Mouse (Mus musculus) testis, postnatal 14 days (tissue): ENCODE results near the gene Lrrk1.
"Not testable (repeated sequence)": the region's sequence is repeated elsewhere in the genome, so short reads cannot be mapped to it uniquely, and the experiment has no call there.

Source experiments
- DNase-seq: peaks from one replicate; pipeline ENCODE4 v3.0.0; 2021; ENCODE audit warnings: low spot score

Gene Lrrk1

DNA sequence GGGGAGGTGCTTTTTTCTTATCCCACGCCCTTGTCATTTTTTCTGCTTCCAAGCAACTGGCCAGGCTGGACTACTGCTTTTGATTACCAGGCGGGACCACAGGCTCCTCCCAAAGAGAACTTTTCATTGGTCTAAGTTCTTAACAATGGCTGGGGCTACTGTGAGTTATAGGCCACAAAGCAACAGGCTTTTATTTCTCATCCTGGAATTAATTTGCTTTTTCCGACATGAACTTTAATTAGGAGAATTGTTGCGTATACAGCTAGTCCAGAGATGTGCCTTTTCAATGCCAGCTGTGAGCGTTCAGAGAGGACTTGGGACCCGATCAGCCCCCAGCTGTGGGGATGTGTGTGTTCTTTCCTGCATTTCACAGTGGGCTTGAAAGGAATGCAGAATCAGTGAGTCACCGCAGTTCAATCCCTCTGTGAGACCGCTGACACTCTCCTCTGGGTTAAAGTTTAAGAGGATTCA lies 165.5 kb downstream of the Lrrk1 start:
- no peak for DNase-seq

DNA sequence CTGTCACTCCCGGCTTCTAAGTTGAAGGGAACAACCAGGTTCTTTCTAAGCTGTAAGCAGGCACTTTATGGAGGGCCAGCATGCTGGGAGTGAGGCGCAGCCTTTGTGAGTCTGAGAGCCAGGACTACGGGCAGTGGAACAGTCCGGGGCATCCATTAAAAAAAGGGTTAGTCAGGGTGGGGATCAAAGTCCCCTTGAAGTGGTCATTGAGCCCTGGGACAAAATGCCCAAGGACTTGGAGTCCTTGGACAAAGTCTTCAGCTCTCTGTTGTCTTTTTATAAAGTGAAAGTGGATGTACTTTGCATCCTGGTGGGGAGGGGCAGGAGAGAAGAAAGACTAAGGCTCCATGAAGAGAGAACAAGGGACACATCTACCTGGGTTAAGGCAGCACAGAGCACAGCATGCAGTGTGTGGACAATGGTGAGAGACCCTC lies 168.3 kb downstream of the Lrrk1 start:
- no peak for DNase-seq

DNA sequence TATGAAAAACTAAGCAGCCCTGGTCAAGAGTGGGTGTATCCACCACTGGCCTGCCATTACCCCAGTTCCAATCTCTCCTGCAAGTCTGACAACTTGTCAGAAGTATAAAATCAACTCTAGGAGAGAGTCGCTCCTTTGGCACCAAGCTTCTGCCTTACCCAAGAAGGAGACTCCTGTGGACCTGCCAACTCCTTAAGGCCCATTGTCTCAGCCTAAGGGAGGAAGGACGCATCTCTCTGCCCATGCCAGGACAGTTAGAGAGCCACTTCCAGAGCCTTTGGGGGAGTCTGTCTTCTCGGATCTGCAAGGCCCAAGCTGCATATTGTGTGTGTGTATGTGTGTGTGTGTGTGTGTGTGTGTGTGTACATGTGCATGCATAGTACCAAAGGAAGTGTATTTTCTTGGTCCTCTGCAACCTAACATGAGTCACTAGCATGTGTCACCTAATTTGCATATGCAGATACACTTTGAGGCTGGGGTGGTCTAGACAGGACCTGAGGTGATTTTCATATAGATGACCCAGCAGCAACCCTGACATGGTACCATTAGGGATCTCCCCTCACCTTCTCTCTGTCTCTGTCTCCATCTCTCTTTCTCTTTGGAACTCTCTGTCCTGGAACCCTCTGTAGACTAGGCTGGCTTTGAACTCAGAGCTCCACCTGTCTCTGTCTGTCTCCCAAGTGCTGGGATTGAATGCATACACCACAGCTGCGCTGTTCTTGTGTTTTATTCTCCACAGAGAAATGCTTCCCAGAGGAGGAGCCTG lies 168.9 kb downstream of the Lrrk1 start:
- no peak for DNase-seq

DNA sequence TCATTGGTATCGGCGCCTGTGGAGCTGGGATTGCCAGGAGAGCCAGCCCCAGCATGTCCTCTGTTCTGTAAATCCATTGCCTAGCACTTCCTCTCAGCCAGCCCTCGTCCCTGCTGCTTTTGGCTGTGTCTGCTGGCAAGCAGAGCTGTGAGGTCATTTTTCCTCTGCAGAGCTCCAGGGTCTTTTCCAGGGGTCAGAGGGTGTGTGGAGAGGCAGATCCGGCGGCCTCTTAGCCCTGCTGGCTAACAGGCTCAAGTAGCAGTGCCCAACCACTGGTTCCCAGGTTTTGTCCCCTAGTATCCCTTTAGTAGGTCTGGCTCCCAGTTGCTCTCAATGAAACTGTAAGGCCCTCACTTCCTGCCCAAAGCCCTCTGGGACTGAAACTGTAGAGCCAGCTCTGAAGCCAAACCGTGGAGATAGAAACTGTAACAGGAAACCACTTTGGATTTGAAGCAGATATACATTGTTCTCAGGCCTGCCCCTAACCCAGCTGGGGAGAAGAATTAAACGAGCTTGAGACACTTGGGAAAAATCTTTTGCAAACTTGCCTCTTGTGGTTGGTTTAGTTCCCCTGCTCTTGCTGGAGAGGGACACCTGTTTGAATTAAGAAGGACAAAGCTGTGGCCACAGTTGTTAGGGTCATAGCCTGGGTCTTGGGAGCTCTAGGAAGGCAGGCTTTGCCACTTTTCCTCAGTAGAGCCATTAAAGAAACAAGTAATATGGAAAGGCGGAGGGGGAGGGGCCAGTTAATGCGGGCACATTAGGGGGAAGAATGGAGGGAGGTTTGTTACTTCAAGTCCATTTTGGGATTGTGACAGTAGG lies 169.7 kb downstream of the Lrrk1 start:
- no peak for DNase-seq

DNA sequence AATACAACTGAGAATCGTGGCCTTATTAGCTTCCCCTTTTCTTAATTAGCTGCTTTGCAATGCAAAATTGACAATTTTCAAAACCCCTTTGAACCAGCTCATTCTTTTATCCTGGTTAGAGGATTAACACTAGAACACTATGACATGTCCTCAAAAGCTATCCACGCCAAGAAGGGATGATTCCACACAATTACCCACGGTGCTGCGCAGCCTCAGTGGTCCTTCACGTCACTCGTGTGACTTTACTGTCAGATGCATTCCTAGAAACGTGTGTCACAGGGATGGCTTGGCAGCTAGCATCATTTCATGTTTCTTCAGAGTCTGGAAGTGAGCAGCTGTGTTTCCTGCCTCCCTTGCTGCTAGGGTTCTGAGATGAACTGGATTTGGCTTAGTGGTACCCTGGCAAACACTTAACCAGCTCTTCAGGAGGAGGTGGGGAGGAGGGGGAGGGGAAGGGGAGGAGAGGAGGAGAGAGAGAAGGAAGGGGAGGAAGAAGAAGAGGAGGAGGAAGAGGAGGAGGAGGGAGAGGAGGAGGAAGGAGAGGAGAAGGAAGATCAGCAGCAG lies 170.5 kb downstream of the Lrrk1 start:
- DNase-seq: no peak

DNA sequence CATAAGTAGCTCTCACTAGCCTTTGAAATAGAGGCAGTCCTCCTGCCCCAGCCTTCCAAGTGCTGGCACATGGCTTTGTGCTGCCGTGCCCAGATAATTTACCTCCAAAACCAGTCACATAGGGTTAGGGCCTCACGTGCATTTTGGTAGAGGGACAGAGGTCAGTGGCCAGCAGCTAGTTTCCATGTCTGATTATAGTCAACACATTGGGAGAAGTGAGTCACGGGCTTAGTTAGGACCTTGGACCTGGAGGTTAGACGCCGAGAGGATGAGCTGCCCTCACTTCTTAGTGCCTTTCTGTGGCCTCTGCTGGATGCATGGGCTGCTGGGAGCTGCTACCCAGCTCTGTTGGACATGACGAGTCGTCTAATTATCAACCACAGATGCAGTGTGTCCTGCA lies 171.1 kb downstream of the Lrrk1 start:
- no peak for DNase-seq

DNA sequence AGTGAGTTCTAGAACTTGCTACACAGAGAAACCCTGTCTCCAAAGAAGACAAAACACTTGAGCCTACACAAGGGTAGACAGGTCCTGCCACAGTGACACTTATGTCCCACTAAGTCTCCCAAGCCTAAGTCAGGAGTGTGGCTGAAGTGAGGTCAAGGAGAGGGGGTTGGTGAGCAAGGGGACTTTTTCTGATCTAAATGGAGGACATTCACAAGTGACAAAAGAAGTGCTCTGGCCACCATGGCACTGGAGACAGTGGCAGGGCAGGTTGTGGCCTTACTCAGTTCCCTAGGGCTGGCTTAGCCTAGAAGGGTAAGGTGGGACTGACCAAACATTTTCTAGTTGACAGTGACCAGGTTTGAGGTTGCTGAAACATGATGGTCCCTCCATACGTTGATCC lies 172.2 kb downstream of the Lrrk1 start:
- no peak for DNase-seq

DNA sequence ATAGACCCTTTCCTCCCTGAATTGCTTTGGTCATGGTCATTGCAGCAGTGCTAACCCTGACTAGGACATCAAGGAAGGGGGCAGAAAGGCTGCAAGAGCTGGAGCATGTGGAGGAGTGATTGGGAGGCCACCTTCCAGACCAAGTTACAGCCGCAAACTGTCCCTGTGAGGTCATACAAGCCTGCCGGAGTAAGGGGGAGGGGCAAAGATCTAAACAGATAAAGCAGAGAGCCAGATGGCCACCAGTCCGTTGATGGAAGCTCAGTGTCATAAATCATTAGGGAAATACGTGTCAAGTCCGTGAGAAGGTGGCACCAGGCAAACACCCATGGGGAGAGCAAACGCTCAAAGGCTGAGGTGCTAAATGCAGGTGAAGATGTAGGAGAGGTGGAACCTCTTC lies 173.7 kb downstream of the Lrrk1 start:
- no peak for DNase-seq

DNA sequence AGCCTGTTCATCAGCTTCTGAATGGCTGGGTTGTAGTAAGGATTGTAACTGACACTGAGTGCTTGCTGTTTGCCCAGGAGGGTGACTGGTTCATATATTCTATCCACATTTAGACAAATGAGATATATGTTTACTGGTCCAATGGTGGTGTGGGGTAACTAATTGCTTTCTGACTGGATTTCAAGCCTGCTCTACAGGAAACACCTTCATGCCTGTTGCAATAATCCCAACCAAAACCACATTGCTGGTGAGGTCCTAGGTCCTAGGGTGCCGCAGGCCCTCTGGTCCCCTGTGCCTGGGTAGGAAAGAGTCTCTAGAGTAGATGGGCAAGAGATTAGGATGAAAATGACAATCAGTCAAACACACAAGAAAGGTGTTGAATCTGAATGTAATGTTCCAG lies 175.3 kb downstream of the Lrrk1 start:
- no peak for DNase-seq

DNA sequence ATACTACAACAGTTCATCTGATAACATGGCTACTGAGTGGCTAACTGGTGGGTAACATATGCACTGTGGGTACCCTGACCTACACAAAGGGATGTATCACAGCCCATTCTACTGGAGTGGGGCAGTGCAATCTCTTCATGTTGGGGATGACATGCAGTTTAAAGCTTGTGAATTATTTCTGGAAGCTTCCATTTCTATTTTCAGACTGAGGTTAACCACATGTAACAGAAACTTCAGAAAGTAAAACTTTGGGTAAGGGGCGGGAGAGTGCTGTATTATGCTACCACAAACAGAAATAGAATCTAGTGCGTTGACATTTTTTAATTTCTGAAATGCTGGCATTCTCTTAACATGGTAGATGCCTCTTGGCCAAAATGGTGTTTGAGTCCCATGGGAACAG lies 178.2 kb downstream of the Lrrk1 start:
- no peak for DNase-seq

DNA sequence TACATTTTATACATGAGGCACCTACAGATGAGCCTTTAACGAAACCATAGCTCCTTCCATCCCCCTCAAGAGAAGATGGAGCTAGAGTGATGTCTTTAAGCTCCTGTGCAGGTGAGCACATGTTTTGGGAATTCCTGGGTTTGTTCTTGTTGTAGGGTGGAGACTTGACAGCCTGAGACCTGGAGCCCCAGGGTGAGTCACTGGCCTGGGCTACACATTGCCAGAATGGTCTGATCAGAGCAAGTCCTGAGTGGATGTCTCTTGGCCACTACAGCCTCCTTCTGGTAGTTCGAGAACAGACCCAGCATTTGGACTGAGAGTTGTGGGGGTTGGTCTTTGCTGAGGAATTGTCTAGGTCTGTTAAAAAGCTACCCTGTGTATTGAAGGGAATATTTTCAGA lies 186.5 kb downstream of the Lrrk1 start:
- DNase-seq: no peak

DNA sequence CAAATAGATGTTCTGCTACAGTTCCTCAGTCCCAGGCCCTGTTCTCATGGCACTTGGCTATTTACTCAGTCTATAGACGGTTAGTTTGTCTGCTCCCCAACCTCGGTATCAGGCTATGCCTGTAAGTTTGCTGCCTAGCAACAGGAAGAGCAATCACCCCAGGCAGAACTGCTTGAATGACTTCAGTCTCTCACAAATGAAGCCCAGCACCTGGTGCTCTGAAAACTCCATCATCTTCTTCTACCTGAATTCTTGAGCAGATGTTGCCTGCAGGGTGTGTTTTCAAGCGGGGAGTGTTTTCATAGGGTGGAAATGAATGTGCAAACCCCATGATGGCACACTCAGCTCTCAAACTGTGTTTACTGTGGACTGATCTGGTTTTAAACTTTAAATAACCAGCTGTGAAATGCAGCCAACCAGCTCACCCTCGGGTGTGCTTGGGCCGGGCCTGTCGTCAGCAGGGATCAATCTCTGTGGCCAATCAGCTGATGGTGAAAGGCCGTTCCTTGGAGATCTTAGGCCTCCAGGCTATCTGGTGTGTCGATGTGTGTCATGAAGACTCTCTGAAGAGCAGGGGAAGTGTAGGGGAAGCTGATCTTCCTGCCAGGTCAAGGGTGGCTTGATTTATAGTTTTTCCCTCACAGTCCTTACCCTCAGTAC lies 187.2 kb downstream of the Lrrk1 start:
- no peak for DNase-seq

DNA sequence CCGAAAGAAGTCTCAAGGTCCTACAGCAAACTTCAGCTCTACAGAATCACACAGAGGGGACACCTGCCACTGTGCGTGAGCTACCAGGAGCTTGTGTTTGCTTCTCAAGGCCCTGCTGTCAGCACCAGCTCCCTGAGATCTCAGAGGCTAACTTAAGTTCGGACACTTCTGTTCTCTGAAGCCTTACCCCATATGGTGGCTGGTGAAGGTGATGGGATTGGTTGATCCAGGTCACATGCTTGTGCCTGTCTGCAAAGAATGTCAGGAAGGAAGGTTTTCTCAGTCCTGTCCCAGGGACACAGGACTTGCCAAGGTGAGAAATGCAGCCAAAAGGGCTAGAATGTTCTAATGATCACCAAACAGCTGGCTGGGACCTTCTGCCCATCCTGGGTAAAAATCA lies 187.8 kb downstream of the Lrrk1 start:
- no peak for DNase-seq

DNA sequence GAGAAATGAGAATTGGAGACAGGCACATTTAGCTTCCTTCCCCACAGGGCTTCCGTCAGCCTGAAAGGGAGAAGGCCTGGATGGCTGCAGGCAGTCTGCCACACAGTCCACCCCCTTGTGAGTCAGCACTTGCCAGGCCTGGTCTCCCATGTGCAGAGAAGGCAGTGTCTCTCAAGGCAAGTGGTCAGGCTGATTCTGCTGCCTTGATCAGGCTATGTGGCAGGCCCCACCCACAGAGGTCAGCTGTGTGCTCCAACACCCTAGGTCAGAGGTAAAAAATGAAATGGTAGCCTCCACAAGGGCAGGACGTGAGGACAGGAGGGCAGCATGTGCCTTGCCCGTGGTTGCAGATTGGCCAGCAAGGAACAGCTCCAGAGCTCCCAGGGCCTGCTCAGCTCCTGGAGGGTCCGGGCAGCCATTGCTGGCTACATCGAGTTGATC lies 188.7 kb downstream of the Lrrk1 start:
- no peak for DNase-seq

DNA sequence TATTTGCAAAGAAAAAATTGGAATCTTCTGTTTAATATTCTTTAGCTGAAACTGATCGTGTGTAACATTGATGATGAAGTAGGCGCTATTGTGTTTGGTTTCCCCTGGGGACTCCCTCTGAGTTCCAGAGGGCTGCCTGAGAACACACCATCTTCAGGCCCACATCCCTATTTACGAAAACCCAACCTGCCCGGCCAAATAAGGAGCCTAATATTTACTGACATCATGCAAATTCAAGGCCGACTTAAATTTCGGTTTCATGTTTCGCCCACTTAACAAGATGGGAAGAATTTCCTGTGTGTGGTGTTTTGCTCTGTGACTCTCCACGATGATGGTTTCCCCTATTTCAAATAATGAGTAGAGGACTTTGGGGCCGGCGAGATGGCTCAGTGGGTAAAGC lies 189.7 kb downstream of the Lrrk1 start:
- no peak for DNase-seq

DNA sequence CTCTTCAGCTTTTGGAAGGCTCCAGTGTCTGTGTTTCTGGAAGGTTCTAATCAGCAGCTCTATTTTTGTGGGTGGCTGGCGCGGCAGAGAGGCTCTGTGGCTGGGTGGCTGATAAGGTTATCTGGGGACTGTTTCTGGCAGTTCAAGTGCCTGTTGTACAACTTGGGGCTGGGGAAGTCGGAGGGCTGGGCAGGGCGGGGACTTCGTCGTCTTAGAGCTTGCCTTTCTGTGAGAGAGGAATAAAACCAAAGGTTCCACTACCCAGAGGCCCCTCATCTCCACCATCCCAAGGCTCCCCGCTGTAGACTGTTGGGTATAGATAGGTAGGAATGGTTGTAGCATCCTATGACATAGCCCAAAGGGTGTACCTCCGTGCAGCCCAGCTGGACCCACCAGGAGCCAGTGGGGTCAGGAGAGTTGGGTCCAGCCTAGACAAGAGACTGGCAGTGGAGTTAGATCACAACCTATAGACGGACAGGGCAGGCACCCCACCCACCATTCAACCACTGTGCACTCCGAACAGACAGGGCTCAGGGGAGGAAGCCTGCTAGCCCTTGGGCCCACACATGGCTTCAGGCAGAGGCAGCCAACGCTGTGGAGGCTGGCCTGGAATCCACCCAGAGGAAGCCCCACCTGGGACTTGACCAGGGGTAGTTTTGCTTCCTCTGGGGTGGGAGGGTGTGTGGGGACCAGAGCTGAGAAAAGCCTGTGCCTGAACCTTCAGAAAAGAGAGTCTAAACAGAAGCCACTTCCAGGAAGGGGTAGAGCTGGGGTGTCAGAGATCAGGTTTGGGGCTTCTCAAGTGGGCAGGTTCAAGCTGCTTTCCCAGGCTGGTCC lies 191.3 kb downstream of the Lrrk1 start:
- DNase-seq: peak; percentile 42

DNA sequence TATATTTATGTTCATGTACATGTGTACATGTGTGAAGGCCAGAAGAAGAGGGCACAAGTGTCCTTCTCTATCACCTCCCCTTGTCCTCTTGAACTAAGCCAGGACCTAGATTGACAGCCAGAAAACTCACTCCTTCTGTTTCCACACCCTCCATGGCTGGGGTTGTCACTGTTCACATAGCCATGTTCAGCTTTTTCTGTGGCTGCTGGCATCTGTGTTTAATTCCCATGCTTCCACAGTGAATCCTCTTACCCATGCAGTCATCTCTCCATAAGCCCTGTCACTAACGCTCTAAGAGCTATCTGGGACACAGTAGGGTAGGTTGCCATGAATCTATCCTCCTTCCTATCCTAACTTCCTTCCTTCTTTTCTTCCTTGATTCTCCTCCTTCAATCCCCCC lies 192.3 kb downstream of the Lrrk1 start:
- no peak for DNase-seq

DNA sequence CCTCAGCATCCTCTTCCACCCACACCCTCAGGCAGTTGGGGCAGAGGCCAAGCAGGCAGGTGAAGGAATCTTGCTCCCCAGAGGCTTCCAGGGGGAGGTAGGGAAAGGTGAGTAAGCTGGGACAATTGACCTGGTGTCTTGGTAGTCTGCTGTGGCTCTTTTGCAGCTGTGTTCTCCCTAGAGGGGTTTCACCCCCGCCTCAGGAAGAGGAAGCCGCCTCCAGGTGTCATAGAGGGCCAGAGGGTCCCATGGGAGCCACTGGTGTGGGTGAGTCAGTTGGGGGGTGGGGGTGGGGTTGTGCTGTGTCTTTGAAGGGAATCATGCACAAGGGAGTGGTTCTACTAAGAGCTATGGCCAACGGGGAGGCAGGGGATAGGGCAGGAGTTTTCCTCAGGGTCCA lies 193.6 kb downstream of the Lrrk1 start:
- DNase-seq: no peak

DNA sequence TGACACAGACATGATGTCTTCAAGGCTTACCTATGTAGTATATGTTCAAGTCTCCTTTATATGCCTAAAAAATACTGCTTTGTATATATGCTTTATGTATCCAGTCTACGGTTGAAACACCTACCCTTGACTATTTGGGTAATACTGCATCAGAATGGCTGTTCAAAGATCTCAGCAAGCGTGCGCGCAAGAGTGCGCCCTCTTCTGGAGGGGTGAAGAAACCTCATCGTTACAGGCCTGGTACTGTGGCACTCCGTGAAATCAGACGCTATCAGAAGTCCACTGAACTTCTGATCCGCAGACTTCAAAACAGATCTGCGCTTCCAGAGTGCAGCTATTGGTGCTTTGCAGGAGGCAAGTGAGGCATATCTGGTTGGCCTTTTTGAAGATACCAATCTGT lies 197.8 kb downstream of the Lrrk1 start:
- DNase-seq: not testable (repeated sequence)

DNA sequence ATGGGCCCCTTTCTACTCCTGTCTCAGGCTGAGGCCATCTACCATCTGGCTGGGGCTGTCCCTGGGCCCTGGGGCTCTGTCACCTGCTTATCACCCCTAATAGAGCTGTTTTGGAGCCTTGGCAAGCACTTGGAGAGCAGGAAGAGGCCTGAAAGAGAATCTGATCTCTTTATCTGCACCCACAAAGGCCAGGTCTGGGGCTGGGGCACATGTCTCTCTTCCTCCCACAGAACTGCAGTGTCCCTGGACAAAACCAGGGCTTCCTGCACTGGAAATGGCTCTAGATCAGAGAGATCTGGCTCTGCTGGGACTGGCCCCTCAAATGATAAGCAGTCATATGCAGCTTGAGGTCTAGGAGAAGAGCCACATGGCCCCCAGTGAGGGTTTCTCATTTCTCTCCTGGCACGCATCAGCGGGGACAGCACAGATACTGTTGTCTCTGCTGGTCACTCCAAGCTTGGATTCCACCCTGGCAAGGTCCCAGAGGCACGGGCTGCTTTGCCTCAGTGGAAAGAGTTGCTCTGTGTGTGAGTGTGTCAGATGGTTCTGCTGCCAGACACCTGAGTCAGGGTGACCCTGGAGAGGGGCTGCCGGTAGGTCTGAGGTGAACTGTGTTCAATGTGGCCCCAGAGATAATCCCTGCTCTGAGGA lies 200.4 kb downstream of the Lrrk1 start:
- DNase-seq: no peak

DNA sequence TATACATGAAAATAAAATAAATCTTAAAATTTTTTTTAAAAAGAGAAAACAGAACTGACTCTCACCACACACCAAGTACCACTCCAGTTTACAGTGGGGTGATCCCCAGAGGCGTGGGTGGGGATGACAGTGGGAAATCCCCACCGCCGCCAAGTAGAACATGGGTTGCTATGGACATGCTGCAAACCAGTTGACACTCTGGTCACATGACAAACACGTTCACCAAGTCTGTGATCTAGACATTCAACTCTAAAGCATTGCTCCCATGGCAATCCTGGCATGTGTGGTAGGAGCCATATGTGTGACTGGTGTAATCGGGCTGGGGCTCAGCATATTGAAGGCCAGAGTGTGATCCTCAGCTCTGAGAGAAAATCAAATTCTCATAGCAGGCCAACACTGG lies 202.8 kb downstream of the Lrrk1 start:
- no peak for DNase-seq
